In genomic region chr15:86767623-86768022, GRCm38 (mm10) we compare ENCODE assay signal across 17 mouse cellular contexts.
DNase-seq lines count a peak whose midpoint lies in the region; ATAC-seq lines count a peak whose summit lies in the region.
"Had no signal": no experiment of that assay in that cellular context is flagged by ENCODE, and none has a peak within 500 bp of the region (broad histone marks: within the 10 kb centered on the region; RNA-seq: fewer than 3 reads in every experiment).

No protein-coding gene starts in this region.

- peak; percentile 69; the same call in 1 of the 2 replicates for ATAC-seq in frontal cortex, adult (ENCODE audit: low TSS enrichment)
- ATAC-seq: activated CD4-positive, CD25-positive, alpha-beta regulatory T cell, adult 4 months; CD4-positive, CD25-positive, alpha-beta regulatory T cell, adult 4 months; Patski had no signal

- DNase-seq in frontal cortex, postnatal 36 days (ENCODE audit: low spot score in 2 of 2) = no peak
- DNase-seq in brain, adult 2 months (ENCODE audit: low read depth, low spot score) = peak; percentile 68
- DNase-seq in heart, adult 18-20 months = no peak
- DNase-seq: adrenal gland, adult 2 months; adrenal gland, adult 8-10 months; adrenal gland, postnatal 10 days; adrenal gland, postnatal 14 days; adrenal gland, postnatal 25 days; adrenal gland, postnatal 36 days; B cell, adult 2 months; cerebellum, adult 11 months; cerebellum, adult 11-12 months; cerebellum, adult 18-20 months had no signal
